Mouse (Mus musculus) common myeloid progenitor, adult 5-6 weeks (primary cell): ENCODE measurements at regions not wholly inside any gene's neighbourhood (a gene's known extent, or its start where the extent isn't known, plus 50 kb on each side); places are given as distances from the start of the nearest gene placed in this dataset.

Source experiments
- ATAC-seq: replicated peaks from 2 replicates; pipeline ENCODE4 v1.8.0; 2016; ENCODE audit warnings: low read depth, mild to moderate bottlenecking, moderate TSS enrichment, inconsistent platforms; ENCODE audit not compliant: poor library complexity, severe bottlenecking

DNA sequence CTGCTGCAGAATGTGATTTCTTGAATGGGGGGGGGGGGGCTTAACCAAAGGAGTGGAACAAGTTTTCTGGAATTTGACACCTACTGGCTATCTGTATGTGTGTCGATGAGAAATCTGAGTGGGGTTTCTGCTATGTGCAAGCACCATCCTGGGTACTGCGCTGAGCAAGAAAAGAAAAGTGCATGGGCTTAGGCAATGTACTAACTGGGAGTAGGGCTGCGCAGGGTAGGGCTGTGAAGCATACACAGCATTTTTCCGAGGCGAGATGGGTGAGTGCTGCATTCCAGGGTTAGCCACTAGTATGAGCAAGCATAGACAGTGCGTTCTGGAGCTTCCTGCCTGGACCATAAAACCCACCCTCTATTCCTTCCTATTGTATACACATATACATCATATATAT lies 686.8 kb upstream of the A1bg start:
- no peak for ATAC-seq

GRCm38 (mm10) chr15:61608301-61608731 lies 685.5 kb upstream of the A1bg start:
- no peak for ATAC-seq

- no peak for ATAC-seq
Measured at GRCm38 (mm10) chr15:61599734-61600133, 676.9 kb upstream of the A1bg start.

DNA sequence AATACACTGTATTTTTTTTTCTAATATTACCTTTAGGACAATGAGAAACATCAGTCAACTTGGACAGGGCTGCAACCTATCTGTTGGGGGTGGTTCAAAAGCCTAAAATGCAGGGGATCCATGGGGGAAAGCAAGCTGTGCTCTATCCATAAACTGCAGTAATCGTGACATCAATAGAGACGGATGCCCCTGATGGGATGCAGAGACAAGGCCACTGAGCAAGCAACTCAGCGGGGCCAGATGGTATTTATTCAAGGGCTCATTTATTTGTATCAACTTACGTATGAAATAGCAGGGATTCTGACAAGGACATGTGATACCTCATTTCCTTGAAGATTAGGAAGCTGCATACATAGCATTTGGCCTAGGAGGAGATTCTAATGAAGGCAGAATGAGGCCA lies 673.5 kb upstream of the A1bg start:
- ATAC-seq, result no peak

DNA sequence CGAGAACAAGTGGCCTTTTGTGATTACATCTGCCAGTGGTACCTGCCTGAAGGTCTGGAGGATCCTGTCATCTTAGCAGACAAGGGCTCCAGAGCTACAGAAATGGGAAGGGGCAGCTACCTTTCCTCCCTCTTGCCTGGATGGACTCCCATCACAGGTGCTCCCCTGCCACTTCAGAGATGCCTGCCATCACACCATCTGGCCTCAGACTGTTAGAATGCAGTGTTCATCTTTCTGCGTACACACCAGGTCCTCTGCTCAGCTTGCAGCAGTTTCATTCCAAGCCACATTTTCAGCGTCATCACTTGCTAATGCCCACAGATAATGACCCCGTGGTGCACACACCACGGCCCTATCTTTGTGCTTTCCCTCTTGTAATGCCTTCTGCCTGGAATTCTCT lies 666.1 kb upstream of the A1bg start:
- ATAC-seq, result no peak

DNA sequence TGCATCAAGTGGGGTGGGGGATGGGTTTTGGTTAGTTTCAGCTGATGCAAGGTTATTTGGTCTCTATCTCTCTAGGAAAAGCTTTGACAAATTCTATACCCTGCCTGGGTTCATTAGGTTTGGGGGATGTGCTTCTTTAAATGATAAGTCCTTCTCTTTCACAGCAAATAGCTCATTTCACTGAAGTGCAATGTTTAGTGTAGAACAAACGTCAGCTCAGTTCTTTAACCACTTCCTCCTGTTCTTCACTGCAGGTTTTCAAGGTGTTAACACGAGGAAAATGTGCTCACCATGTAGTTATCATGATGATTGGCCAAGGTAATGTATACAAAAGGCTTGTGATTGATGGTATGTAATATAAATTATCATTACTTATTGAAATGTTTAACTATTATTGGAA lies 659.5 kb upstream of the A1bg start:
- no peak for ATAC-seq

DNA sequence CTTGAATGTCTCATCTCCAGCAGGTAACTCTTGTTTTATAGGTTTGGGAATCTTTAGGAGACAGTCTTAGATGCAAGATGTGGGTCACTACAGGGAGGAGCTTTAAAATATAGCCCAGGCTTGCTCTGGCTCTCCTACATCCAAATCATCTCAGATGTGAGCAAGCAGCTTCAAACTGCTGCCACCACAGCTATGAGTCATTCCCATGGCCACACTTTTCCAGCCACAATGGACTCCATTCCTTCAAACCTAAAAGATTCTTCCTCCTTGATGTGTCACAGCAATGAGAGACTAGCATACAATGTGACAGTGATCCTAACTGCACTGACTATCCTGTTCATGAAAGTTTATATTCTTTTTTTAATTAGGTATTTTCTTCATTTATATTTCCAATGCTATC lies 640.5 kb upstream of the A1bg start:
- no peak for ATAC-seq

- ATAC-seq, result no peak
Measured at GRCm38 (mm10) chr15:61562252-61562651, 639.4 kb upstream of the A1bg start.

DNA sequence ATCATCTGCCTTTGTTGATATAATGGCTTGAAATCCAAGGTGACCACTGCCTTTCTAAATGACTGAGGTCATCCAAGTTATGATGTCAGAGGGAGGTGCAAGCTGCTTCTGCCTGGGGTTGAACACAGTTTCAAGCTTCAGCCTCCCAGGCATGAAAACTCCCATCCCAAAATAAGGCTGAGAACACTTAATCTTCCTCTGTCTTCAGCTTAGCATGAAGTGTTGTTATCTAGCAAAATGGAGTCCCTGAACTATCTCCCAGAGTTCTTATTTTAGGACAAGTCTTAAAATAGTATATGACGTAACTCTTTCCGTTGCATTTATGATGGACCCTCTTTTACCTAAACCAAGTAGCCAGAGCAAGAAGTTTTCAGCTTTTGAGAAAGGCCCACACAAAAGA lies 631.1 kb upstream of the A1bg start:
- ATAC-seq, result no peak

- ATAC-seq, result no peak
Measured at GRCm38 (mm10) chr15:61553081-61553680, 630.4 kb upstream of the A1bg start.

- ATAC-seq, result no peak
Measured at GRCm38 (mm10) chr15:61551206-61551605, 628.4 kb upstream of the A1bg start.

- ATAC-seq, result no peak
Measured at GRCm38 (mm10) chr15:61548400-61548799, 625.6 kb upstream of the A1bg start.

DNA sequence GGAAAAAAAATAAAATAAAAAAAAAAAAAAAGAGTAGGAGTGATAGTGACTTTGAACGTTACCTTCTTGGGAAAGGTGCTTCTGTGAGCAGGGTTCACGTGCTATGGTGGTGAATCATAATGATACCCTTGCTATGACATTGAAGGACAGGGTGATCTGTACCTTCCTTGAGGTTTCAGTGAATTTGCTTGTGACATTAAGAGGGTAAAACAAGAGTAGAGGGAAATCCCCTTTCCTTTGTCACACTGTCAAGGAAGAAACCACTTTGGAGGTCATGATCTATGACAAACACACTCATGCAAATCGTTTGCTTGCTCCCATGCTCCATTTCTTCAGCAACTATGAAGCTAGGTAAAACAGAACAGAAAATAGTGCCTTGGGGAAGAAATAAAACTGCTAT lies 623.8 kb upstream of the A1bg start:
- ATAC-seq, result no peak

DNA sequence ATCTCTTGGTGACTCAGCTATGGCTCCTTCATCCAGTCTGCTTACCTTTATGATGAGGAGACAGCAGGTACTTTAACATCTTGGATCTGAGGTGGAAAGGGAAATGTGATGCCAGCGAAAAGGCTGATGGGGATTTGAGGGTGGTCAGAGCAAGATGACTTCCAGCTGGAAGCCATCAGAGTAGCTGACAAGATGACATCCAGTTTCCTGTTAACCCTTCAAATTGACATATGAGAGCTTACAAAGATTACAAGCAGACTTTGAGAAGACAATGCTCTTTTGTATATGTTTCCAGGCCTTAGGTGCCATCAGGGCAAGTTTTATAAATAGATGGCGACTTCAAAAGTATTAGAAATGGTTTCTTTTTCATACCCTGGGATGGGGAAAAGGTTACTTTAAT lies 621.3 kb upstream of the A1bg start:
- ATAC-seq, result no peak

DNA sequence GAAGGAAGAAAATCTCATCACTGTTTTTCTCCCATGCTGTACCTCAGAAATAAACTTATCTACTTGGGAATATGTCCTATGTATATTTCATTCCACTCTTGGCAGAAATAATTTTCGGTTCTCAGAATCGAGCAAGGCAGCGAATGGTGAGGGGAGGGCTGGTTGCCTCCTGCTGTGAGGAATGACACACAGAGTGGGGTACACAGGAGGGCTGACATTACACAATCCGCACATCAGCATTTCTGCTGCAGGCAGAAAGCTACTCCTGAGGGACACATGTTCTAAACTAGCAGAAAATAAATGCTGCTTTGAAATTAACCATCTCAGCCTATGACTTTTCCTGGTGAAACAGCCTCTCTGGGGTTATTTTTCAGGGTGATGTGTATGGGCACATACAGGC lies 618.8 kb upstream of the A1bg start:
- no peak for ATAC-seq

DNA sequence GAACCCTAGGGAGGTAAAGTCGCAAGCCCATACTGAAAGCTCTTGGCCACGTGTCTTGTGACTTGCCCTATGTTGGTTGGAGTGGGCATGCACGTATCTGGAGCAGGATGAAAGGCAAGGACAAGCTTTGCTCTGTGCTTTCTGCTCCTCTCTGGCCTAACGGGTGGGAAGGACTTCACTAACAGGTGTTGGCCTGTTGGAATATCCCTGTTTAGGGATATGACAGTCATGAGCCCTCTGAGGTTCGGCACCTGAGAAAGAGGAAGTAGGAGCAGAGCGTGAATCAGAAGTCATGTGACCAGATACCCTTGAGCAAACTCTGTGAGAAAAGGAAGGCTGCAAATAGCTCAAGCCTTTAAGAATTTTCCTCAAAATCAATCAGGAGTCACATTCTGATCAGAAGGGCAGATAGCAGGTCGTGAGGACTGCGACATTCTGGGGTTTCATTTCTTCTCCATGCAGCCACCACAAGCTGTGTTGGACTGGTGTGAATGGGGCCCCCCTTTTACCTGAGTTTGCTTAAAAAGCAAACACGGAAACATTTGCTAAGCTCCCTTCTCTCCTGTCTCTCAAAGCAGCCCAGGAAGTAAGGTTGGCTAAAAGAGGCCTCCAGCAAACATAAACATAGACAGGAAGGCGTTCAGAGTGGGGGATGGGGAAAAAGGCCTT lies 618.1 kb upstream of the A1bg start:
- peak; percentile 79 for ATAC-seq

DNA sequence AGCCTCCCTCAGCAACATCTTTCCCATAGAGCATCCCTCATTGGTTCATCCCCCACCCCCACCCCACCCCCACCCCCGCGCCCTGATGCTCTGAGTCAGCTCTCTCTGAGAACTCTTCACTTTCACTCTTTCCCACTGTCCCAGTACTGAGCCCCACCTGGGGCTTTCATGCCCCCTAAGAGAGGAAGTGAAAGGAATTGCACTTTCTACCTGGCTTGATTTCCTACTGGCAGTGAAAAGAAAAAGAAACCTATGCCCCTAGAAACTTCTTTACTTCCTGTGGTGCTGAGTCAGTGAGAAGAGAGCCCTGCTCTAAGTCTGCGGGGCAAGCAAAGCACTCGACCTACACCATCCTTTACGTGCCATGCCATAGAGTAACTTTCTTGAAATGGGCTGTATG lies 616.1 kb upstream of the A1bg start:
- no peak for ATAC-seq

DNA sequence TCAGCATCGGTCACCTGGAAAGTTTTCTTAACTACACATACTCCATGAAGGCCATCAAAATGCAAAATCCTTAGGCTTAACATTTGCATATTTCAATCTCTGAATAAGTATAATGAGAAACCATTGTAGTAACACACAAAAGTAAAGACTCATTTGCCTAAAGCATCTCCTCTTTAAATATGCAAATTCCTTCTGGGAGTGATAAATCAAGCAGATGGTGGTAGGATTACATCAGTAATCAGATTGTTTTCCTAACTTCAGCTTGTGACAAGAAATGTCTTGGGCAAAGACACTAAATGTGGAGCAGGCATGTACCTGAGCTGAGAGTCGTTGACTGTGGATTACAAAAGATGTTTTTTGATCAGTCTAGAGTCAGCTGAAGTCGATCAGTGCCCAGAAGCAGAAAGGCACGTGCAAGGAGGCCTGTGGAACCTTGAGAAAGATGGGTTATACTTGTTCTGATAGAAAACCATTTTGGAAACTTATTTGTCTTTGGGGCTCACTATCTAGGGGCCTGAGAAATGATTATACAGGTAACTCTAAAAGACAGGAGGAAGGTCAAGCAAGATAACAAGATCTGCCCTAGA lies 615.5 kb upstream of the A1bg start:
- no peak for ATAC-seq

DNA sequence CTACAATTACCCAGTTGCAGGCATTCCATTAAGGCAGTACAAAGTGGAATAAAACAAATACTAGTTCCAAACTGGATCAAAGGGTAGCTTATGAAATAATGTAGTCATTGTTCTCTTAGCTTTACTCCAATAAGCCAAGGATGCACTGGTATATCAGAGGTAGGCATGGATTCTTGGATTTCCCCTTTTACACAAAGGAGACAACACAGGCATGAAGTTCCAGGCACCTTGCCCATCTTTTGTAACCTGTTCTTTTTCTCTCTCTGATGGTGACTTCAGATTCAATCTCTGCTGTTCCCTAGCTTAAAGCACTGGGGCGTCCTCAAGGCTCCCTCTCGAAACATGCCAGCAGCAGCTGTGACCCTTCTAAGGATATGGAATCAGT lies 613.5 kb upstream of the A1bg start:
- ATAC-seq, result no peak

- ATAC-seq, result no peak
Measured at GRCm38 (mm10) chr15:61535644-61536331, 613.0 kb upstream of the A1bg start.

DNA sequence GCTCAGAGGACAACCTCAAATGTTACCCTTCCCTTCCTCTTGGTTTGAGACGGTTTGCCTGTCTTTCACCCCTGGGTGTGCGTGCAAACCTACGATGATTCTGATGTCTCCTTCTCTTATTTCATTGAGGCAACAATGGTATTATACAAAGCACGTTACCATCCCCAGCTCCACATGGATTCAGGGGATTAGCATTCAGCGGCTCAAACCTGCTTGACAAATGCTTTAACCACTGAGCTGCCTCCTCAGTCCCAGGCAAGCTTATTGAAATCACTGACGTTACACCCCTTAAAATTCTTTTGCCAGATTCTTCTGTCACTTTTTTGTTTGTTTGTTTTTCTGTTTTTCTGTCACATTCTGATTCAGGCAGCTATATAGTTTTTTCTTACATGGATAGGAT lies 612.4 kb upstream of the A1bg start:
- ATAC-seq, result no peak
